Mouse (Mus musculus) neural tube, embryonic 13.5 days (tissue): ENCODE measurements at regions not wholly inside any gene's neighbourhood (a gene's known extent, or its start where the extent isn't known, plus 50 kb on each side); places are given as distances from the start of the nearest gene placed in this dataset.

Source experiments
- ATAC-seq: fragments of 200-750 bp; cut with Nextera tagmentation; 2 replicates; pipeline ENCODE4 v1.8.0; 2017; ENCODE audit warnings: low read depth, mild to moderate bottlenecking, moderate TSS enrichment, moderate library complexity
- H3K27ac ChIP-seq: fragments of 300-500 bp; sonication (generic); replicated peaks from 2 replicates; pipeline ENCODE4 v1.5.1; 2015; ENCODE audit warnings: moderate library complexity, mild to moderate bottlenecking, inconsistent platforms
- H3K27me3 ChIP-seq: fragments of 300-500 bp; sonication (generic); 2 replicates; pipeline ENCODE4 v1.6.1; 2015; ENCODE audit warnings: mild to moderate bottlenecking, inconsistent platforms
- H3K36me3 ChIP-seq: fragments of 300-500 bp; sonication (generic); 2 replicates; pipeline ENCODE4 v1.6.1; 2015; ENCODE audit warnings: mild to moderate bottlenecking, inconsistent platforms
- H3K4me1 ChIP-seq: fragments of 300-500 bp; sonication (generic); replicated peaks from 2 replicates; pipeline ENCODE4 v1.6.1; 2015; ENCODE audit warnings: inconsistent platforms
- H3K4me2 ChIP-seq: fragments of 300-500 bp; sonication (generic); 2 replicates; pipeline ENCODE4 v1.6.1; 2015; ENCODE audit warnings: inconsistent platforms, mild to moderate bottlenecking, moderate library complexity
- H3K4me3 ChIP-seq: fragments of 300-500 bp; sonication (generic); 2 replicates; pipeline ENCODE4 v1.5.1; 2015; ENCODE audit warnings: mild to moderate bottlenecking, inconsistent platforms
- H3K9ac ChIP-seq: fragments of 300-500 bp; sonication (generic); 2 replicates; pipeline ENCODE4 v1.6.1; 2015; ENCODE audit warnings: moderate library complexity, mild to moderate bottlenecking, inconsistent platforms
- H3K9me3 ChIP-seq: fragments of 300-500 bp; sonication (generic); 2 replicates; pipeline ENCODE4 v1.6.1; 2016; ENCODE audit warnings: inconsistent platforms
- WGBS: fragments of 180-500 bp; shearing (Covaris S2); methylation state at CpG from one replicate; pipeline ENCODE4 v1.1.7; 2015; 5-methylcytosine and 5-hydroxymethylcytosine counted together

GRCm38 (mm10) chr6:50937094-50937493, 282.9 kb upstream of the Npvf start:
- Histone ChIP-seq H3K4me1 (peaks cover 31% of the 10 kb centered on the region), H3K27me3 (no peaks in the 10 kb centered on the region), H3K4me2 (no peak overlapping the region), H3K36me3 (no peaks in the 10 kb centered on the region), H3K4me3 (no peak overlapping the region), H3K27ac (no peak overlapping the region), H3K9ac (no peak overlapping the region), H3K9me3 (no peaks in the 10 kb centered on the region)
- ATAC-seq = no peak
- 30% methylated on average over 9 of the region's 9 CpGs for WGBS

DNA sequence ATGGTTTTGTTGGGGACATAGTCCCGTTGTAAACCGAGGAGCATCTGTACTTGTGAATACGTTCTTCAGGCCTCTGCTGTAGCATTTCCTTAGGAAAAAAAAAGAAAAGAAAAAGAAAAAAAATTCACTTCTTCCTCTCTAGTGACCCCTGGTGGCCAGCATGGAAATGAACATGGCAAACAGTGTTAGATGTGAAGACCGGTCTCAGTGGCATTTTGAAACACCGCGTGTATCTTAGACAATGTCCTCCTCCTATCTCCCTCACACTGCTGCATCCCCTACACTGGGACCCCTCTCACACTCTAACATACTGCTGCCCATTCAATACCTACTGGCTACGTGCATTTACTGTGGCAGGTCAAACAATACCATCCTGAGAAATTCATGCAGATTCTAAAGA, 284.6 kb upstream of the Npvf start:
- no peak overlapping the region for H3K9ac ChIP-seq
- 30% methylated on average over 7 of the region's 7 CpGs for WGBS
- H3K4me2 ChIP-seq = no peak overlapping the region
- no peaks in the 10 kb centered on the region for H3K27me3 ChIP-seq
- no peak for ATAC-seq
- H3K4me3 ChIP-seq = no peak overlapping the region
- H3K4me1 ChIP-seq = peaks cover 32% of the 10 kb centered on the region
- H3K36me3 ChIP-seq = no peaks in the 10 kb centered on the region
- no peak overlapping the region for H3K27ac ChIP-seq
- no peaks in the 10 kb centered on the region for H3K9me3 ChIP-seq

DNA sequence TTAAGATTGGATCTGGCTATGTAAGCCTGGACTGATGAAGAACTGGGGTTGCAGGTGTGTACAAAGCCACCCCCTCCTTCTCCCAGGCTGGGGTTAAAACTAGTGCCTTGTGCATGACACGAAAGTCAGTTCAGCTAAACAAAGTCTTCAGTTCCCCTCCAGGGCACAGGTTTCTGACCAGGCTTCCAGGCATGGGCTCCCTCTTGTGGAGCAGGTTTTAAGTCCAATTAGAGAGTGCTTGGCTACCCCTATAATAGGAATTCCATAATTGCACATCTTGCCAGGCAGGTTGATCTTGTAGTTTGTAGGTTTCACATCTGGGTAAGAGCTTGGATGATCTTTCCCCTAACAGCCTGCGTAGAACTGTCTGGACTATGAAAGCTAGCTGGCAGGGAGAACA, 285.2 kb upstream of the Npvf start:
- no peak overlapping the region for H3K4me2 ChIP-seq
- ATAC-seq = no peak
- no peak overlapping the region for H3K4me3 ChIP-seq
- no peak overlapping the region for H3K9ac ChIP-seq
- no peaks in the 10 kb centered on the region for H3K36me3 ChIP-seq
- no peak overlapping the region for H3K27ac ChIP-seq
- H3K9me3 ChIP-seq = no peaks in the 10 kb centered on the region
- peaks cover 27% of the 10 kb centered on the region for H3K4me1 ChIP-seq
- no peaks in the 10 kb centered on the region for H3K27me3 ChIP-seq
- WGBS = 52% methylated on average over 2 of the region's 2 CpGs

DNA sequence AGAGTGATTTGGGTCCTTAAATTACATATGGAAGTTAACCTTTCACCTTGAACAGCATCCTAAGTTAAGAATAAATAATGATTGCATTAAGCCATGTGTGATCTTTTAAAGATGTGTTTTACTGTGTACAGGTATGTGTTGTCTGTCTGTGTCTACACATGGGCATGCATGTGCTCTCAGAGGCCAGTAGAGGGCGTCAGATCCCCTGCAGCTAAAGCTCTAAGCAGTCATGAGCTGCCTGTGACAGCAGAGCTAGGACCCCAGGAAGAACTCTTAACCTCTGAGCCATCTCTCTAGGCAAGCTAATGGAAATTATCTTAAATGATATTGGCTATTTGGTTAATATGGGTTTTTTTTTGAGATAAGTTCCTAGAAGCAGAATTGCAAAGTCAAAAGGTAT, 285.9 kb upstream of the Npvf start:
- Histone ChIP-seq H3K27ac (no peak overlapping the region), H3K4me2 (no peak overlapping the region), H3K36me3 (no peaks in the 10 kb centered on the region), H3K4me3 (no peak overlapping the region), H3K9ac (no peak overlapping the region), H3K4me1 (peaks cover 22% of the 10 kb centered on the region), H3K9me3 (no peaks in the 10 kb centered on the region), H3K27me3 (no peaks in the 10 kb centered on the region)
- 23% methylated on average over 1 of the region's 1 CpGs for WGBS
- no peak for ATAC-seq

GRCm38 (mm10) chr6:50940641-50941398, 286.6 kb upstream of the Npvf start:
- Histone ChIP-seq H3K4me2 (no peak overlapping the region), H3K4me3 (no peak overlapping the region), H3K36me3 (no peaks in the 10 kb centered on the region), H3K9me3 (no peaks in the 10 kb centered on the region), H3K9ac (no peak overlapping the region), H3K4me1 (peaks cover 15% of the 10 kb centered on the region; the same call in 1 of the 2 replicates), H3K27ac (no peak overlapping the region), H3K27me3 (no peaks in the 10 kb centered on the region)
- ATAC-seq = no peak
- 79% methylated on average over 10 of the region's 10 CpGs for WGBS

DNA sequence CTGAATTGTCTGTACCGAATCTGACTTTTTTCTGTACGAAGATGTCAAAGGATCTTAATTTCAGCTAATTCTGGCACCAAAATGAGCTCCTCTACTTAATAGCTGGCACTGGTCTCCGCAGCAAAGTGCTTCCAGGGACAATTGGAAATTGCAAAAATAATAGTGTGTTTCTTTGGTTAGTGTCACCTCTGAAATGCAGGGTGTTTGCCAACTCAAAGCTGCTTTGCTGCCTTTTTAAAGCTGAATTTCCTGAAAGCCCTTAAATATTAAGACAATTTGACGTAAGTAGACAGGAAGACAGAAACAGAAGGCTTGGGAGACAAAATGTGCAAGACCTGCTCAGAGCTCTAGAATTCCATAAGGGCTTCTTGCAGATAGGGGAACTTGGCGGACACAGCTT, 288.5 kb upstream of the Npvf start:
- WGBS = 71% methylated on average over 5 of the region's 5 CpGs
- 0 out of 2 replicates have a peak, but pooled peaks cover 14% of the 10 kb centered on the region for H3K4me1 ChIP-seq
- no peak overlapping the region for H3K4me2 ChIP-seq
- no peak overlapping the region for H3K27ac ChIP-seq
- H3K27me3 ChIP-seq = no peaks in the 10 kb centered on the region
- no peaks in the 10 kb centered on the region for H3K9me3 ChIP-seq
- H3K9ac ChIP-seq = no peak overlapping the region
- ATAC-seq = no peak
- H3K4me3 ChIP-seq = no peak overlapping the region
- no peaks in the 10 kb centered on the region for H3K36me3 ChIP-seq

DNA sequence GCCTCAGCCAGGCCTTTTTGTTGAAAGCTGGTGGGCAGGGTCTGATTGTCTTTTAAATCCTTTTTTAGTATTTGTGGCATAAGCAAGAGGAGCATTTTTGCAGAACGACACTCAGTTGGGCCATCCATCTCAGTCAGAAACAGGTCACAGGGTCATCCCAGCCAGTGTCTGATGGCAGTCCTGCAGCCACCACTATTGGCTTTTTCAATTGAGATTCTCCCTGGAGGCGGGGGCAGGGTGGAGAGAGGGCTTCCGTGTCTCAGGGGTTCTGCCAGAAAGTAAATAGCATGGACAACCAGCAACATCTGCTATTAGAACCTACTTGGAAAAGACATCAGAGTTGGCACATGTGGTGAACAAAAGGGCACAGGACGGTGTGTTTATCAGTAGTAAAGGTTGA, 293.8 kb upstream of the Npvf start:
- H3K4me3 ChIP-seq = no peak overlapping the region
- no peaks in the 10 kb centered on the region for H3K27me3 ChIP-seq
- H3K36me3 ChIP-seq = no peaks in the 10 kb centered on the region
- H3K27ac ChIP-seq = no peak overlapping the region
- 46% methylated on average over 4 of the region's 4 CpGs for WGBS
- H3K9me3 ChIP-seq = no peaks in the 10 kb centered on the region
- no peak overlapping the region for H3K9ac ChIP-seq
- ATAC-seq = no peak
- no peak overlapping the region for H3K4me2 ChIP-seq
- peaks cover 20% of the 10 kb centered on the region for H3K4me1 ChIP-seq

GRCm38 (mm10) chr6:50949361-50949760, 295.1 kb upstream of the Npvf start:
- no peak overlapping the region for H3K4me2 ChIP-seq
- H3K27me3 ChIP-seq = no peaks in the 10 kb centered on the region
- 82% methylated on average over 5 of the region's 5 CpGs for WGBS
- no peak overlapping the region for H3K9ac ChIP-seq
- peaks cover 20% of the 10 kb centered on the region for H3K4me1 ChIP-seq
- no peak overlapping the region for H3K4me3 ChIP-seq
- ATAC-seq = no peak
- H3K9me3 ChIP-seq = no peaks in the 10 kb centered on the region
- H3K36me3 ChIP-seq = no peaks in the 10 kb centered on the region
- H3K27ac ChIP-seq = peak overlapping the region; percentile 84

GRCm38 (mm10) chr6:50949883-50950583, 295.8 kb upstream of the Npvf start:
- Histone ChIP-seq H3K9ac (no peak overlapping the region), H3K4me2 (no peak overlapping the region), H3K36me3 (no peaks in the 10 kb centered on the region), H3K9me3 (no peaks in the 10 kb centered on the region), H3K27ac (peak overlapping the region; percentile 84), H3K4me1 (peaks cover 20% of the 10 kb centered on the region), H3K4me3 (no peak overlapping the region), H3K27me3 (no peaks in the 10 kb centered on the region)
- ATAC-seq = peak; percentile 73
- WGBS = 19% methylated on average over 11 of the region's 11 CpGs

- Histone ChIP-seq H3K27ac (no peak overlapping the region), H3K36me3 (no peaks in the 10 kb centered on the region), H3K27me3 (no peaks in the 10 kb centered on the region), H3K4me3 (no peak overlapping the region), H3K4me2 (no peak overlapping the region), H3K9ac (no peak overlapping the region), H3K9me3 (no peaks in the 10 kb centered on the region), H3K4me1 (no peaks in the 10 kb centered on the region)
- no peak for ATAC-seq
- WGBS = 94% methylated on average over 4 of the region's 4 CpGs
Observed at GRCm38 (mm10) chr6:50957328-50957900, 303.2 kb upstream of the Npvf start.

DNA sequence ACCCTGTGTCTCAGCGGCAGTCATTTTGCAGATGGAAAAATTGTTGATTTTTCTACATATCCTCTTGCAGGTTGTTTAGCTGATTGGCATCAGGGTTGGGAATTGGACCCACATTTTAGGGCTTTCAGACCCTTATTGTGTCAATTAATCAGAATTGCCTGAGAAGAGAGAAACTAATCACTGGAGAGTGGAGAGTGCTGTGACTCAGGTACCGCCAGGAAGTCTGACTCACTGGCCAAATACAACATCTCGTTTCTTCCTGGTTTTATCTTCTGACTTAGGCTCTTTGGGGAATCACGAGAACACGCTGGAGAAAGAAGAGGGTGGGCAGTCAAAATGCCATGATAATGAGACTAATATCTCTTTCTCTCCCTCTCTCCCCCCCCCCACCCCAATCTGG, 306.1 kb upstream of the Npvf start:
- H3K9ac ChIP-seq = no peak overlapping the region
- H3K4me3 ChIP-seq = no peak overlapping the region
- ATAC-seq = no peak
- no peaks in the 10 kb centered on the region for H3K36me3 ChIP-seq
- WGBS = 70% methylated on average over 5 of the region's 5 CpGs
- no peaks in the 10 kb centered on the region for H3K9me3 ChIP-seq
- no peak overlapping the region for H3K27ac ChIP-seq
- H3K4me1 ChIP-seq = no peaks in the 10 kb centered on the region
- no peaks in the 10 kb centered on the region for H3K27me3 ChIP-seq
- H3K4me2 ChIP-seq = no peak overlapping the region

DNA sequence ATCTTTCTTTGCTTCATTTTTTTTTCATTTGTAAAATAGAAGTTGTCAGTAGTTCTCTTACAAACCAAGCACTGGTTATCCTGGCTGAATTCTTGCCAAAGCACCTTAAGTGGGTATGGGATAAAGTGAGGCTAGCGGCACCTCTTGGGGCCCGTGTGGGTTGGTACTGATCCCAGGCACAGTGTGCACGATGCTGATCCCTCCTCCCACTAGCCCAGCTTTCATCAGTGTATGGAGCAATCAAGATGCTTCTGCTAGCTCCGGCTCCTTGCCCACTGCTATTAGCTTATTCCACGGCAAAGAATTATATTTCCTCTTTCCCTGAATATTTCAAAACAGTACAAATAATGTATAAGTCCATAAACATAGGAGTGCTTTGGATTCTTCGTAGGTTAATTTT, 307.4 kb upstream of the Npvf start:
- no peaks in the 10 kb centered on the region for H3K36me3 ChIP-seq
- H3K4me1 ChIP-seq = no peaks in the 10 kb centered on the region
- no peak for ATAC-seq
- 80% methylated on average over 6 of the region's 6 CpGs for WGBS
- no peak overlapping the region for H3K4me3 ChIP-seq
- H3K27ac ChIP-seq = no peak overlapping the region
- no peak overlapping the region for H3K9ac ChIP-seq
- no peak overlapping the region for H3K4me2 ChIP-seq
- H3K27me3 ChIP-seq = no peaks in the 10 kb centered on the region
- no peaks in the 10 kb centered on the region for H3K9me3 ChIP-seq
